In genomic region chr17:3349939-3350338, GRCm38 (mm10) we compare ENCODE assay signal across 10 mouse cellular contexts. TPM values are rescaled to one million over a fixed set of nuclear protein-coding genes. Genes with fewer than 3 reads are reported as not detected.
DNase-seq lines count a peak whose midpoint lies in the region; ATAC-seq and TF ChIP-seq lines count a peak whose summit lies in the region.
"Had no signal": no experiment of that assay in that cellular context is flagged by ENCODE, and none has a peak within 500 bp of the region (broad histone marks: within the 10 kb centered on the region; RNA-seq: fewer than 3 reads in every experiment).

No protein-coding gene starts in this region.

- H3K27me3 ChIP-seq in stomach, postnatal 0 days (ENCODE audit: control insufficient read depth, insufficient read depth, low read length) = no peaks in the 10 kb centered on the region

- no peaks in the 10 kb centered on the region for H3K9me3 ChIP-seq in stomach, postnatal 0 days (ENCODE audit: control insufficient read depth, low read length)

- H3K4me2 ChIP-seq in stomach, postnatal 0 days (replicated peaks; ENCODE audit: low read depth) = no peak overlapping the region

- intact Hi-C loops in left cerebral cortex, postnatal 14 days (cut with DNase I) = no loop called here

- H3K9ac ChIP-seq in stomach, postnatal 0 days (ENCODE audit: low read length) = no peak overlapping the region

- no peaks in the 10 kb centered on the region for H3K36me3 ChIP-seq in stomach, postnatal 0 days (ENCODE audit: control insufficient read depth, insufficient read depth, low read length)

- no peak for TF ChIP-seq CTCF in stomach, postnatal 0 days (IDR thresholded peaks at IDR 0.05; ENCODE audit: low read depth)

- peak; percentile 87 for ATAC-seq in stomach, postnatal 0 days (ENCODE audit: low FRiP score, low TSS enrichment)
- no peak for ATAC-seq in megakaryocyte, adult 5-6 weeks (ENCODE audit: poor library complexity, severe bottlenecking)

- H3K27ac ChIP-seq in stomach, postnatal 0 days (replicated peaks) = no peak overlapping the region

- DNase-seq in lung, postnatal 4 days = peak; percentile 13 to 39
- DNase-seq in lung, postnatal 14 days = no peak
- peak; percentile 77 for DNase-seq in adipocyte (ENCODE audit: low spot score)
- peak; percentile 13 to 30 for DNase-seq in heart, adult 18-20 months
- peak; percentile 63 for DNase-seq in stomach, postnatal 0 days (ENCODE audit: low spot score)
- DNase-seq in left cerebral cortex, postnatal 14 days (ENCODE audit: low spot score in 2 of 2) = no peak
- DNase-seq in c-Kit-positive CD71-positive TER-119-positive erythroid progenitor cells, embryonic 14.5 days (ENCODE audit: low spot score) = no peak
- DNase-seq: embryo, embryonic 11 days; kidney, postnatal 36 days had no signal

- no peak for TF ChIP-seq EP300 in stomach, postnatal 0 days (optimal IDR thresholded peaks at IDR 0.05)

- no peaks in the 10 kb centered on the region for H3K4me1 ChIP-seq in stomach, postnatal 0 days (replicated peaks; ENCODE audit: control insufficient read depth, insufficient read depth)

- 35% methylated on average over 12 of the region's 12 CpGs for WGBS in stomach, postnatal 0 days

- H3K4me3 ChIP-seq in stomach, postnatal 0 days (ENCODE audit: low read depth, low read length) = no peak overlapping the region

RNA-seq across cellular contexts. Expression of gene Tiam2, which starts 23.6 kb away (rescaled TPM):
- total RNA-seq in heart, adult 18-20 months (2021) = 1 to 10 TPM; 2.7 to 3.3 TPM
- 1.2 and 1.6 TPM in 2 replicates for polyA plus RNA-seq in stomach, postnatal 0 days (2015; fragmentation: Nextera tagmentation; extraction: Ambion mirVana)
- 10 to 100 TPM; 78.4 to 86.5 TPM for total RNA-seq in left cerebral cortex, postnatal 14 days (2021)
- 23.7 and 24.5 TPM in 2 replicates for total RNA-seq in megakaryocyte, adult 5-6 weeks (2015)
- 37.3 and 42.3 TPM in 2 replicates for total RNA-seq in megakaryocyte, adult 5-6 weeks (2017)

Comparison
In these comparisons a context has a peak if more than half of its experiments do, and no peak if none do; other contexts are left out.
1. DNase-seq: peak in lung, postnatal 4 days (2 of 2), adipocyte (single experiment), heart, adult 18-20 months (2 of 2) and stomach, postnatal 0 days (single experiment); none in lung, postnatal 14 days (single experiment), left cerebral cortex, postnatal 14 days (0 of 2) and c-Kit-positive CD71-positive TER-119-positive erythroid progenitor cells, embryonic 14.5 days (single experiment).
2. RNA of gene Tiam2, which starts 23.6 kb away (total RNA-seq): 78.4 to 86.5 TPM in left cerebral cortex, postnatal 14 days and 23.7 to 42.3 TPM in megakaryocyte, adult 5-6 weeks; 2.7 to 3.3 TPM in heart, adult 18-20 months; every median in the first group is over 4 times any median in the second.